Mouse (Mus musculus) neural tube, embryonic 14.5 days (tissue): ENCODE measurements around the gene Pola1. TPM values are rescaled to one million over a fixed set of nuclear protein-coding genes. Genes with fewer than 3 reads are reported as not detected.

ENCODE experiments used
- ATAC-seq: fragments of 200-750 bp; cut with Nextera tagmentation; 2 replicates; pipeline ENCODE4 v1.8.0; 2017; ENCODE audit warnings: low read depth, mild to moderate bottlenecking, moderate TSS enrichment, moderate library complexity
- H3K27ac ChIP-seq: fragments of 300-500 bp; sonication (generic); 2 replicates; pipeline ENCODE4 v1.5.1; 2014; ENCODE audit warnings: low read depth, mild to moderate bottlenecking, control low read depth, low read length, moderate library complexity, mixed read lengths
- H3K27me3 ChIP-seq: fragments of 300-500 bp; sonication (generic); 2 replicates; pipeline ENCODE4 v1.6.1; 2014; ENCODE audit warnings: low read length; ENCODE audit not compliant: control insufficient read depth, insufficient read depth
- H3K36me3 ChIP-seq: fragments of 300-500 bp; sonication (generic); 2 replicates; pipeline ENCODE4 v1.6.1; 2014; ENCODE audit warnings: low read length, mixed read lengths; ENCODE audit not compliant: control insufficient read depth, insufficient read depth
- H3K4me1 ChIP-seq: fragments of 300-500 bp; sonication (generic); 2 replicates; pipeline ENCODE4 v1.6.1; 2014; ENCODE audit warnings: low read length; ENCODE audit not compliant: control insufficient read depth, insufficient read depth
- H3K4me2 ChIP-seq: fragments of 300-500 bp; sonication (generic); 2 replicates; pipeline ENCODE4 v1.6.1; 2014; ENCODE audit warnings: mild to moderate bottlenecking, low read depth, low read length, control low read depth
- H3K4me3 ChIP-seq: fragments of 300-500 bp; sonication (generic); 2 replicates; pipeline ENCODE4 v1.5.1; 2014; ENCODE audit warnings: low read depth, low read length, control low read depth, mixed read lengths
- H3K9ac ChIP-seq: fragments of 300-500 bp; sonication (generic); replicated peaks from 2 replicates; pipeline ENCODE4 v1.6.1; 2014; ENCODE audit warnings: low read depth, mild to moderate bottlenecking, control low read depth, low read length, mixed read lengths
- H3K9me3 ChIP-seq: fragments of 300-500 bp; sonication (generic); 2 replicates; pipeline ENCODE4 v1.6.1; 2016; ENCODE audit warnings: low read length; ENCODE audit not compliant: control insufficient read depth
- whole genome bisulfite sequencing: fragments of 180-500 bp; shearing (Covaris S2); extraction: QIAGEN DNeasy Blood & Tissue Kit; methylation state at CpG from one replicate; pipeline ENCODE4 v1.1.7; 2014; 5-methylcytosine and 5-hydroxymethylcytosine counted together
- polyA plus RNA-seq: library from polyadenylated mRNA; unstranded; fragments of >200 nt; fragmentation: Nextera tagmentation; extraction: Ambion mirVana; gene quantifications from 2 replicates; pipeline ENCODE4 v1.2.1, GENCODE M21; 2014

Gene Pola1
- polyA plus RNA-seq, 1 experiment from 2014 or later = 4.6 TPM

DNA sequence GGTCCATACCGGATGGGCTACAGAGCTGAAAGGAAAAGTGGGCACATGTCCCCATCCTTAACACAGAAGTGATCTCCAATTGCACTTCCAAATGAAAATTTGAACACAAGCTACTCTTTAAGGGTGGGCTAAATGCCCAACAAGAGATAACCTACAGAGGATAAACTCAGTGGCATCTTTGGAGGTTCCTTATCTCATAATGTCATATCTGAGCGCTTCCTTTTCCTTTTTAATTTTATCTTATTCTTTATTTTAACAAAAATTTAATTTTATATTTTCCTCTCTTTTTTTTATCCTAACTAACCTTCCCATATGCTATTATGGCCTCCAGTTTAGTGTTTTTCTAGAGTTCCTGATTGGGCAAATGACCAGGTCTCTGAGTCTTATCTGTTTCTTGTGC is 18.8 kb upstream of the Pola1 start:
- WGBS = 89% methylated on average over 2 of the region's 2 CpGs
- Histone ChIP-seq H3K36me3 (no peaks in the 10 kb centered on the region), H3K27me3 (no peaks in the 10 kb centered on the region), H3K9me3 (no peaks in the 10 kb centered on the region), H3K4me1 (no peaks in the 10 kb centered on the region), H3K9ac (no peak overlapping the region), H3K27ac (no peak overlapping the region), H3K4me3 (no peak overlapping the region), H3K4me2 (no peak overlapping the region)
- ATAC-seq = no peak

- Histone ChIP-seq H3K27ac (no peak overlapping the region), H3K4me1 (no peaks in the 10 kb centered on the region), H3K27me3 (no peaks in the 10 kb centered on the region), H3K9me3 (no peaks in the 10 kb centered on the region), H3K4me2 (no peak overlapping the region), H3K36me3 (no peaks in the 10 kb centered on the region), H3K9ac (no peak overlapping the region), H3K4me3 (no peak overlapping the region)
- no peak for ATAC-seq
Measured at GRCm38 (mm10) chrX:93644022-93644421, 12.1 kb upstream of the Pola1 start.

GRCm38 (mm10) chrX:93643600-93643999 is 11.6 kb upstream of the Pola1 start:
- no peaks in the 10 kb centered on the region for H3K9me3 ChIP-seq
- H3K9ac ChIP-seq = no peak overlapping the region
- ATAC-seq = no peak
- H3K36me3 ChIP-seq = no peaks in the 10 kb centered on the region
- no peak overlapping the region for H3K4me2 ChIP-seq
- H3K4me3 ChIP-seq = no peak overlapping the region
- H3K27me3 ChIP-seq = no peaks in the 10 kb centered on the region
- WGBS = 93% methylated on average over 3 of the region's 3 CpGs
- H3K4me1 ChIP-seq = no peaks in the 10 kb centered on the region
- H3K27ac ChIP-seq = no peak overlapping the region

DNA sequence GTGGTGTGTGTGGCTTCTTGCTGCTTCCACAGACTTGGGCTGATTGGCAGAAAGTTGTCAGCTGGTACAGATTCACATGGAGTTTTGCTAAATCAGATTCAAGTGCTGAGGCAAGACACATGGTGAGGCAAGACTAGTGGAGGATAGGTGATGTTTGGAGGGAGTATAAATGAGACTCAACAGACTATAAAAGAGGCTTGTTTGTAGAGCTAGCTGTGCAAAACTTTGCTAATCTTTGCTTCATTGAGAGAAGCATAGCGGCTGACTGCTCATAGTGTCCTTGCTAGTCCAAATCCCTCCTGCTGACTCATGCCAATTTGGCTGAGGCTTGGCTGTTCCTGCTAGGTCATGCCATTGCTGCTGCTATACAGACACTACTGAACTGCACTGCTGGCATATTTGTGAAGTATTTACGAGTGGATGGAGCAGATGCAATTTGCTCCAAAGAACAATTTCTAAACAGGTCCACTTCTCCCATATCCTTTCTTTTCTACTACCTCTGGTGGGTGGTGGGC is 3.0 kb upstream of the Pola1 start:
- 85% methylated on average over 2 of the region's 2 CpGs for WGBS
- H3K4me2 ChIP-seq = no peak overlapping the region

DNA sequence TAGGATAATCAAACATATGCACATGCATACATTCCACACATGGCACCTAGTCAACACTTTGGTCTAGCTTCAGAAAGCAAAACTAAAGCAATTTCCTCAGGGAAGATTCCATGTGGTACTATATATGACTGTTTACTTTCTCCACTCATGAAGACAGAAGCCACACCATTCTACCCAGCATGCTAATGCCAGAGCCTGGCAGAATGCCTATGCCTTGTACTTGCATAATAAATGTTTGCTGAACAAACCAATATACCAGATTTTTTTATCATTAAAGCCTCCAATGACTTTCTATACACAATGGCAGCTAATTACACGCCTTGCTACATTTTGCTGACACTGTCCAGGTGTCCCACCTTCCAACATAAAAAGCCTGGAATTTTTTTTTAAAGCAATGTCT is 1.7 kb downstream of the Pola1 start:
- ATAC-seq = no peak
- Histone ChIP-seq H3K27ac (no peak overlapping the region), H3K27me3 (no peaks in the 10 kb centered on the region), H3K9ac (no peak overlapping the region), H3K36me3 (no peaks in the 10 kb centered on the region), H3K4me3 (no peak overlapping the region), H3K4me1 (no peaks in the 10 kb centered on the region), H3K4me2 (no peak overlapping the region), H3K9me3 (no peaks in the 10 kb centered on the region)
- 75% methylated on average over 1 of the region's 1 CpGs for WGBS

More for the DNA sequence above, 3.0 kb upstream of the Pola1 start:
- Histone ChIP-seq H3K27me3 (no peaks in the 10 kb centered on the region), H3K9me3 (no peaks in the 10 kb centered on the region), H3K4me1 (no peaks in the 10 kb centered on the region), H3K27ac (no peak overlapping the region), H3K9ac (no peak overlapping the region), H3K36me3 (no peaks in the 10 kb centered on the region), H3K4me3 (no peak overlapping the region)
- ATAC-seq = no peak

DNA sequence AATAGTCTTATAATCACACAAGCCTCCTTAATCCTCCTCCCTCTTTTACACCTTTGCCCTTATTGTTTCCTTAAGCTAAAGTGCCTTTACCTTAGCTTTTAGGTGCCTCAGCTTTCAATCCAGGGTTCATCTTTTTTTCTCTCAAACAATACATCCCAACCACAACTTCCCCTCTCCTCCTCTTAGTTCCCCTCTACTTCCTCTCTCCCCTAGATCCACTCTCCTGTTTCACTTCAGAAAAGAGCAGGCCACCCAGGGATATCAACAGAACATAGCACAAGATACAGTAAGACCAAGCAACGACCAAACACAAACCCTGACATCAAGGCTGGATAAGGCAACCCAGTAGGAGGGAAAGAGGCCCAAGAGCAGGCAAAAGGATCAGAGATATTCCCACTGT is 29.7 kb downstream of the Pola1 start:
- Histone ChIP-seq H3K9ac (no peak overlapping the region), H3K4me3 (no peak overlapping the region), H3K27me3 (no peaks in the 10 kb centered on the region), H3K9me3 (no peaks in the 10 kb centered on the region), H3K27ac (no peak overlapping the region), H3K36me3 (no peaks in the 10 kb centered on the region), H3K4me1 (no peaks in the 10 kb centered on the region), H3K4me2 (no peak overlapping the region)
- no peak for ATAC-seq
- 81% methylated on average over 1 of the region's 1 CpGs for WGBS

DNA sequence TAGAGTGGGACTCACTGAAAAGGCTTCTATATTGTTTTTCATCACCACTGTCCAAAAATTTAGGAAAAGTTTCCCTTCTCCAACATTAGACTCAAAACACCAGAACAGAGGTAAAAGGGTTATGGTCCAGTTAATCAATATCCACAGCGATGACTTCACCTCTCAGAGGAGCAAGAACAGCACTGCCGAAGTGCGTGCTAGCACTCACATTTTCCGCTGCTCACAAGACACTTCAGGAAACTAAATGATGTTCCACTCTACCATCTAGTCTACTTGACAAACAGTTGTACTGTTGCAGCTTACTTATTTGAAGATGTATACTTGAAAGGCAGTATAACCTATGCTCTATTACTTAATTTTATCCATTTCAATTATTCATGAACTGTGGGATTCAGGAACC is 37.7 kb downstream of the Pola1 start:
- H3K9me3 ChIP-seq = no peaks in the 10 kb centered on the region
- no peaks in the 10 kb centered on the region for H3K27me3 ChIP-seq
- H3K4me1 ChIP-seq = no peaks in the 10 kb centered on the region
- 97% methylated on average over 4 of the region's 4 CpGs for WGBS
- no peak for ATAC-seq
- no peak overlapping the region for H3K4me3 ChIP-seq
- no peaks in the 10 kb centered on the region for H3K36me3 ChIP-seq
- no peak overlapping the region for H3K27ac ChIP-seq
- no peak overlapping the region for H3K9ac ChIP-seq
- H3K4me2 ChIP-seq = no peak overlapping the region

GRCm38 (mm10) chrX:93580931-93581330 is 51.0 kb downstream of the Pola1 start:
- Histone ChIP-seq H3K4me2 (no peak overlapping the region), H3K4me1 (no peaks in the 10 kb centered on the region), H3K27ac (no peak overlapping the region), H3K36me3 (no peaks in the 10 kb centered on the region), H3K4me3 (no peak overlapping the region), H3K9ac (no peak overlapping the region), H3K9me3 (no peaks in the 10 kb centered on the region), H3K27me3 (no peaks in the 10 kb centered on the region)
- no peak for ATAC-seq
- 90% methylated on average over 2 of the region's 2 CpGs for WGBS

DNA sequence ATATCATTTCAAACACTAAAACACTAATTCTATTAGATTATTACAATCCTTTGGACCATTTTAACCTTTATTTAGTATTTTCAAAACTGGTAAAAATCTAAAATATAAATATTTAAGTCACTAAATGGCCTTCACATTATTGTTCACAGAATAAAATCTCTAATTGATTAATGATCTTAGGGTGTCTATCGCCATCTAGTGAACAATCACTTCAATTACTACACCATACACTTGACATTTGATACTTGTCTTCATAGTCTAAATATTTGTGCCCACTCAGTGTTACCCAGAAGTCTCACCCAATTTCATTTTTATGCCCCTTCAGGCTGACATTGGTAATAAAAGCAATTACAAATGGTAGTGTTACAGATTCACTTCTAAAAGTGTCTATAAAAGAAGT is 74.8 kb downstream of the Pola1 start:
- 26% methylated on average over 1 of the region's 1 CpGs for WGBS
- Histone ChIP-seq H3K36me3 (no peaks in the 10 kb centered on the region), H3K27ac (no peak overlapping the region), H3K4me3 (no peak overlapping the region), H3K9me3 (no peaks in the 10 kb centered on the region), H3K4me1 (no peaks in the 10 kb centered on the region), H3K9ac (no peak overlapping the region), H3K4me2 (no peak overlapping the region), H3K27me3 (no peaks in the 10 kb centered on the region)
- ATAC-seq = no peak

DNA sequence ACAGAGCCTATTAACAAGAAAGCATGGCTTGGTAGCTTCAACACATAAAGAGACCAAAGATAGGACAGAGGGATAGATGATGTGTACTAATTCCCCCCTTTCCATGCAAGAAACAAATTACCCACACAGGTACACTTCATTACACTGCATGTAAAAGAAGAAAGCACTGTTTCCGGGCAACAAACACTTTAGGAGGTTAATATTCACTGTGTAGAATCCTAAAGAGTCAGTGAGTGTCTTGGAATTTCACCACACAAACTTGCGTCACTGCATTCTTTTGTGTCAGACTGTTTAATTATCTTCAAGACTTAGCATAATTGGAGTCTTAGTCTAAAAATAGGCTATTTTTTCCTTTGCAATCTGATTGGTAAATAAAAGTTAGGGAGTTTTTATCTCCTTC is 92.2 kb downstream of the Pola1 start:
- H3K36me3 ChIP-seq = no peaks in the 10 kb centered on the region
- no peak overlapping the region for H3K9ac ChIP-seq
- no peak overlapping the region for H3K27ac ChIP-seq
- no peak for ATAC-seq
- no peaks in the 10 kb centered on the region for H3K4me1 ChIP-seq
- H3K4me3 ChIP-seq = no peak overlapping the region
- H3K9me3 ChIP-seq = no peaks in the 10 kb centered on the region
- 75% methylated on average over 2 of the region's 2 CpGs for WGBS
- no peak overlapping the region for H3K4me2 ChIP-seq
- H3K27me3 ChIP-seq = no peaks in the 10 kb centered on the region
